8 mouse cellular contexts compared by ENCODE assay signal in genomic region chr15:77819894-77820387, GRCm38 (mm10). TPM values are rescaled to one million over a fixed set of nuclear protein-coding genes. Genes with fewer than 3 reads are reported as not detected.
DNase-seq lines count a peak whose midpoint lies in the region; ATAC-seq and TF ChIP-seq lines count a peak whose summit lies in the region.

No protein-coding gene starts in this region.

- peak; percentile 84 for DNase-seq in adipocyte (ENCODE audit: low spot score)
- DNase-seq in lung, adult 18-20 months, result peak; percentile 86 to 93
- no peak for DNase-seq in embryo, embryonic 9.5 days (ENCODE audit: extremely low spot score)

- TF ChIP-seq CTCF in embryonic fibroblast, embryonic 13.5 days (IDR thresholded peaks at IDR 0.05; ENCODE audit: borderline replicate concordance, insufficient read depth, low read length), result no peak

- ATAC-seq in neural tube, embryonic 13.5 days (ENCODE audit: low read depth), result no peak
- no peak for ATAC-seq in neural tube, embryonic 15.5 days (ENCODE audit: low FRiP score)
- peak; percentile 70 for ATAC-seq in inflammation-experienced regulatory T-cells, adult 6 months
- no peak for ATAC-seq in megakaryocyte-erythroid progenitor cell, adult 5-6 weeks (replicated peaks; ENCODE audit: low FRiP score, low TSS enrichment, poor library complexity, severe bottlenecking)

- 78% methylated on average over 10 of the region's 10 CpGs for WGBS in neural tube, embryonic 13.5 days
- WGBS in neural tube, embryonic 15.5 days, result 76% methylated on average over 10 of the region's 10 CpGs

- no peaks in the 10 kb centered on the region for H3K36me3 ChIP-seq in neural tube, embryonic 13.5 days
- H3K36me3 ChIP-seq in neural tube, embryonic 15.5 days, result no peaks in the 10 kb centered on the region

- no peaks in the 10 kb centered on the region for H3K27me3 ChIP-seq in neural tube, embryonic 13.5 days
- H3K27me3 ChIP-seq in neural tube, embryonic 15.5 days (replicated peaks), result no peaks in the 10 kb centered on the region

- H3K9me3 ChIP-seq in neural tube, embryonic 13.5 days, result no peaks in the 10 kb centered on the region
- no peaks in the 10 kb centered on the region for H3K9me3 ChIP-seq in neural tube, embryonic 15.5 days (replicated peaks)

- 0 out of 2 replicates have a peak overlapping the region, but pooled peaks have one; percentile 9 for H3K27ac ChIP-seq in neural tube, embryonic 13.5 days (replicated peaks)
- no peak overlapping the region for H3K27ac ChIP-seq in neural tube, embryonic 15.5 days (replicated peaks)
- peak overlapping the region; percentile 98 for H3K27ac ChIP-seq in embryonic fibroblast, embryonic 13.5 days (ENCODE audit: insufficient read depth, low read length)

- H3K9ac ChIP-seq in neural tube, embryonic 13.5 days, result no peak overlapping the region
- no peak overlapping the region for H3K9ac ChIP-seq in neural tube, embryonic 15.5 days (replicated peaks)

- no peak overlapping the region for H3K4me2 ChIP-seq in neural tube, embryonic 13.5 days
- no peak overlapping the region for H3K4me2 ChIP-seq in neural tube, embryonic 15.5 days

- H3K4me1 ChIP-seq in neural tube, embryonic 13.5 days (replicated peaks), result peaks cover 58% of the 10 kb centered on the region
- H3K4me1 ChIP-seq in neural tube, embryonic 15.5 days, result peaks cover 52% of the 10 kb centered on the region
- peaks cover 70% of the 10 kb centered on the region for H3K4me1 ChIP-seq in embryonic fibroblast, embryonic 13.5 days (ENCODE audit: control insufficient read depth, insufficient read depth, low read length)

- H3K4me3 ChIP-seq in neural tube, embryonic 13.5 days, result no peak overlapping the region
- no peak overlapping the region for H3K4me3 ChIP-seq in neural tube, embryonic 15.5 days (replicated peaks)
- no peak overlapping the region for H3K4me3 ChIP-seq in embryonic fibroblast, embryonic 13.5 days (ENCODE audit: insufficient read depth, low read length)

- no peak for TF ChIP-seq POLR2A in embryonic fibroblast, embryonic 13.5 days (IDR thresholded peaks at IDR 0.05; ENCODE audit: low read depth, low read length)

RNA-seq across cellular contexts. Expression of gene Myh9, which starts 22.0 kb away (rescaled TPM):
- 12.4 and 15.5 TPM in 2 replicates for polyA plus RNA-seq in neural tube, embryonic 13.5 days (2015; fragmentation: Nextera tagmentation; extraction: Ambion mirVana)
- polyA plus RNA-seq in neural tube, embryonic 15.5 days (2015; fragmentation: Nextera tagmentation; extraction: Ambion mirVana), result 9.6 and 17.7 TPM in 2 replicates
- polyA plus RNA-seq in embryonic fibroblast, embryonic 13.5 days (2011; ENCODE audit: insufficient read length, low read depth, missing spikeins), result 718 and 1,071 TPM in 2 replicates
- polyA plus RNA-seq in inflammation-experienced regulatory T-cells, adult 6 months (2017; shearing (Covaris generic)), result 100 to 1,000 TPM; 218 to 293 (median 259) TPM
- total RNA-seq in megakaryocyte-erythroid progenitor cell, adult 5-6 weeks (2014; fragmentation: Nextera tagmentation), result 98.3 and 144 TPM in 2 replicates
- 195 and 198 TPM in 2 replicates for total RNA-seq in megakaryocyte-erythroid progenitor cell, adult 5-6 weeks (2017)

Comparison
In these comparisons a context has a peak if more than half of its experiments do, and no peak if none do; other contexts are left out.
1. RNA of gene Myh9, which starts 22.0 kb away (polyA plus RNA-seq): 718 to 1,071 TPM in embryonic fibroblast, embryonic 13.5 days and 218 to 293 TPM in inflammation-experienced regulatory T-cells, adult 6 months; 12.4 to 15.5 TPM in neural tube, embryonic 13.5 days and 9.6 to 17.7 TPM in neural tube, embryonic 15.5 days; every median in the first group is over 10 times any median in the second.